Mouse (Mus musculus): ENCODE measurements at regions not wholly inside any gene's neighbourhood (a gene's known extent, or its start where the extent isn't known, plus 50 kb on each side); places are given as distances from the start of the nearest gene placed in this dataset.

GRCm38 (mm10) chr4:67899109-67899508, 1055.1 kb downstream of the Brinp1 start:
- 87% methylated on average over 1 of the region's 1 CpGs for WGBS
- no peak overlapping the region for H3K4me3 ChIP-seq
- no peaks in the 10 kb centered on the region for H3K27me3 ChIP-seq (replicated peaks; ENCODE audit: low read depth, poor library complexity, severe bottlenecking)
- no peak for DNase-seq (ENCODE audit: low spot score)
- no peaks in the 10 kb centered on the region for H3K9me3 ChIP-seq
- no peaks in the 10 kb centered on the region for H3K36me3 ChIP-seq (replicated peaks)
- H3K4me1 ChIP-seq, result no peaks in the 10 kb centered on the region
- H3K27ac ChIP-seq (replicated peaks), result no peak overlapping the region

DNA sequence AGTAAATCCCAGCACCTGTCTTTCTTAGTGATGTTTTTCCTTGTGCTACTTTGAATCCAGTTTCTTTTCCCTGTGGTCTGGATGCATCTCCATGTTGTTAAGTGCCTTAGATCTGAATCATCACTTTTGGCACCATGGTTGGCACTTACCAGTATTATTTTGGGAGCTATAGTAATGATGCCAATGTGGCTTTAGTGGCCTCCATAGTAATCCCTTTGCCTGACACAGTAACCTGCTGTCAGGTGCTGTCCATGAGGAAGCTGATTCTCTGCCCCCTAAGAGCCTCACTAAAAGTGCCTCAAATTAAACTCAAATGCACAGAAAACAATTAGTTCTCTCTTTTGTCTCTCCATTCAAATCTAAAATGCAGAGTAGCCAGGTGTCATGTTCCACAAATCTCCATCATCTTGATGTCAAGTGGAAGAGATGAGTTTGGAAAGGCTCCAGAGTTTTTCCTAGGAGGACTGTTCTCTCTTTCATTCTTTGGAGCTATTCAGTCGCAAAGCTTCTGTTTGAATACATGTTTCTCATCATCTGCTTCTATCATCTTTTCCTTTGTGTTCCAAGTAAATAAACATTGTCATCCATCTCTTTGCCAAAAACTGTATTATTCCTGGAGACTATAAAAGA, 1062.1 kb downstream of the Brinp1 start:
- H3K27ac ChIP-seq (replicated peaks), result no peak overlapping the region
- no peaks in the 10 kb centered on the region for H3K36me3 ChIP-seq (replicated peaks)
- WGBS, result 93% methylated on average over 1 of the region's 1 CpGs
- no peak for DNase-seq (ENCODE audit: low spot score)
- no peak overlapping the region for H3K4me3 ChIP-seq
- no peaks in the 10 kb centered on the region for H3K4me1 ChIP-seq
- no peaks in the 10 kb centered on the region for H3K9me3 ChIP-seq
- no peaks in the 10 kb centered on the region for H3K27me3 ChIP-seq (replicated peaks; ENCODE audit: low read depth, poor library complexity, severe bottlenecking)

GRCm38 (mm10) chr4:67887954-67888353, 1060.6 kb downstream of the Tlr4 start:
- Histone ChIP-seq H3K27me3 (replicated peaks; ENCODE audit: low read depth, poor library complexity, severe bottlenecking) (no peaks in the 10 kb centered on the region), H3K36me3 (replicated peaks) (no peaks in the 10 kb centered on the region), H3K4me1 (no peaks in the 10 kb centered on the region), H3K9me3 (no peaks in the 10 kb centered on the region), H3K27ac (replicated peaks) (no peak overlapping the region), H3K4me3 (no peak overlapping the region)
- no peak for DNase-seq (ENCODE audit: low spot score)

GRCm38 (mm10) chr4:67885204-67885603, 1057.8 kb downstream of the Tlr4 start:
- Histone ChIP-seq H3K4me3 (no peak overlapping the region), H3K9me3 (no peaks in the 10 kb centered on the region), H3K4me1 (no peaks in the 10 kb centered on the region), H3K36me3 (replicated peaks) (no peaks in the 10 kb centered on the region), H3K27me3 (replicated peaks; ENCODE audit: low read depth, poor library complexity, severe bottlenecking) (no peaks in the 10 kb centered on the region), H3K27ac (replicated peaks) (no peak overlapping the region)
- DNase-seq (ENCODE audit: low spot score), result no peak

DNA sequence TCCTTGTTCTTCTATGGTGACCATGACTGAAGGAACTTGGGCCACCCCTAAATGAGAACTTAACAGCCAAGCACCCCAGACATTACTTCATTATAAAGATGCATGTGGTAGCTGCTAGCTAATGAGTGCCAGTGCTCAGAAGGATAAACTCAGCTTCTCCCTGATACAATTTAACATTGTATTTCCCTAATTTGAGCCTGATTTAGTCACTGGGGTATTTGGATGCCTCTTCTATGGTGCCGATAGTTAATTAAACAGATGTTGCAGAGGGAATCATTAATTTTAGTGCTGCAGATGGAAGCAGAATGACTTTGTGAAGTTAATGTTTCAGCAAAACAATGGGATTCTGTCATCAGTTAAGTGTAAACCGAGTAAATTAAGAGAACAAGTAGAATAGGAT, 1034.8 kb downstream of the Tlr4 start:
- no peaks in the 10 kb centered on the region for H3K27me3 ChIP-seq (replicated peaks; ENCODE audit: low read depth, poor library complexity, severe bottlenecking)
- no peaks in the 10 kb centered on the region for H3K36me3 ChIP-seq (replicated peaks)
- no peak for DNase-seq (ENCODE audit: low spot score)
- no peaks in the 10 kb centered on the region for H3K9me3 ChIP-seq
- 80% methylated on average over 2 of the region's 2 CpGs for WGBS
- H3K27ac ChIP-seq (replicated peaks), result no peak overlapping the region
- H3K4me1 ChIP-seq, result no peaks in the 10 kb centered on the region
- H3K4me3 ChIP-seq, result no peak overlapping the region

DNA sequence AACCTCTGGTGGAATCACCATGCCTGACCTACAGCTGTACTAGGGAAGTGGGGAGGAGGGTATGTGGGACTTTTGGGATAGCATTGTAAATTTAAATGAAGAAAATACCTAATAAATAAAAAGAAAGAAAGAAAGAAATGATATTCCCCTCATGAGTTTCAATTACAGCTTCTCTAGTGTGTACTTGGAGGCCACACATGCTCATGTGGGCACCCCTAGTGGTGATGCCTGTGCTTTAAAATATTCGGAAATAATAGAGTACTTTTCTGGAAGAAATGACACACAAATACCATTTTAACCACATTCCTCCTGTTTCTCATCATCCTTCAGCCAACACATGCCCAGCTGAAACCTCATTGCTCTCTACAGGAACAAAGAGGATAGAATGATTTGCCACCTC, 1034.4 kb downstream of the Tlr4 start:
- no peak for DNase-seq (ENCODE audit: low spot score)
- H3K27me3 ChIP-seq (replicated peaks; ENCODE audit: low read depth, poor library complexity, severe bottlenecking), result no peaks in the 10 kb centered on the region
- H3K4me1 ChIP-seq, result no peaks in the 10 kb centered on the region
- no peaks in the 10 kb centered on the region for H3K9me3 ChIP-seq
- no peaks in the 10 kb centered on the region for H3K36me3 ChIP-seq (replicated peaks)
- no peak overlapping the region for H3K27ac ChIP-seq (replicated peaks)
- no peak overlapping the region for H3K4me3 ChIP-seq
- WGBS, result 87% methylated on average over 1 of the region's 1 CpGs

DNA sequence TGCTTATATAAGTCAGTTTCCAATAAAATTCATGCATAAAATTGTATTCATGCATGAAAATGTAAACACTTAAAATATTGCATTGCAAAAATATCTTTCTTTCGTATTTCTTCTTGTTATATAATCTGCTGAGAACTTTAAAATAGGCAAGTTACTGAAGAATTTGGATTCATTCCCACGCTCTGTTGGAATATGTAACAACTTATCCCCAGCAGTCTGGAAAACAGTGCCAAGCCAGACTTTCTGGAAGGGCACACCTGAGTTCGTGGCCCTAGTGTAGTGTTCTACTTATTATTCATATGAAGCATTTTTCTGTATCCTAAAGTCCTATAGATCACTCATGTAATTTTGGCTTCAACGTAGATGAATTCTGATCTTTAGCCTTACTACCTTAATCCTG, 1025.6 kb downstream of the Tlr4 start:
- H3K27ac ChIP-seq (replicated peaks), result no peak overlapping the region
- no peak for DNase-seq (ENCODE audit: low spot score)
- no peak overlapping the region for H3K4me3 ChIP-seq
- no peaks in the 10 kb centered on the region for H3K27me3 ChIP-seq (replicated peaks; ENCODE audit: low read depth, poor library complexity, severe bottlenecking)
- H3K4me1 ChIP-seq, result no peaks in the 10 kb centered on the region
- no peaks in the 10 kb centered on the region for H3K36me3 ChIP-seq (replicated peaks)
- H3K9me3 ChIP-seq, result no peaks in the 10 kb centered on the region
- 86% methylated on average over 4 of the region's 4 CpGs for WGBS

GRCm38 (mm10) chr4:67833397-67833796, 1006.0 kb downstream of the Tlr4 start:
- Histone ChIP-seq H3K27ac (replicated peaks) (no peak overlapping the region), H3K9me3 (no peaks in the 10 kb centered on the region), H3K36me3 (replicated peaks) (no peaks in the 10 kb centered on the region), H3K4me1 (no peaks in the 10 kb centered on the region), H3K4me3 (no peak overlapping the region), H3K27me3 (replicated peaks; ENCODE audit: low read depth, poor library complexity, severe bottlenecking) (no peaks in the 10 kb centered on the region)
- DNase-seq (ENCODE audit: low spot score), result no peak
- 85% methylated on average over 4 of the region's 4 CpGs for WGBS

DNA sequence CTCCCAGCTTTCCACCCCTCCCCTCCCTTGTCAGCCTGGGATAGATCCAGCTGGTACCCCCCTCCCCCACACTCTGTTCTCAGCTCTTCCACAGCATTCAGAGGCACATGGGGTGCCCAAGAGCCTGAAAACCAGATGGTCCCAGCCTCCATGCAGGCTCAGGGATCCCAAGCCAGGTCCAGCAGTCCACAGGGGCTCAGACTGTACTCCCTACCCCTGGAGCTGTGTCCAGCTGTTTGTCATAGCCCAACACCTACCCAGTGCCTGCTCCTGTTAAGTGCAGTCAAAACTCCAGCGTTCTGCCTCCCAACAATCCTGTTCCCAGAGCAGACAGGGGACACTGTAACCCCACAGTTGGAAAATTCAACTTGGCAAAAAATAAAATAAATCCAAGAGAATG, 998.1 kb downstream of the Tlr4 start:
- no peaks in the 10 kb centered on the region for H3K36me3 ChIP-seq (replicated peaks)
- DNase-seq (ENCODE audit: low spot score), result no peak
- H3K4me3 ChIP-seq, result no peak overlapping the region
- no peaks in the 10 kb centered on the region for H3K4me1 ChIP-seq
- H3K9me3 ChIP-seq, result no peaks in the 10 kb centered on the region
- no peak overlapping the region for H3K27ac ChIP-seq (replicated peaks)
- 53% methylated on average over 1 of the region's 1 CpGs for WGBS
- no peaks in the 10 kb centered on the region for H3K27me3 ChIP-seq (replicated peaks; ENCODE audit: low read depth, poor library complexity, severe bottlenecking)

- H3K4me3 ChIP-seq, result no peak overlapping the region
- WGBS, result 60% methylated on average over 1 of the region's 1 CpGs
- H3K27me3 ChIP-seq (replicated peaks; ENCODE audit: low read depth, poor library complexity, severe bottlenecking), result no peaks in the 10 kb centered on the region
- no peak overlapping the region for H3K27ac ChIP-seq (replicated peaks)
- no peaks in the 10 kb centered on the region for H3K36me3 ChIP-seq (replicated peaks)
- no peak for DNase-seq (ENCODE audit: low spot score)
- no peaks in the 10 kb centered on the region for H3K9me3 ChIP-seq
- H3K4me1 ChIP-seq, result no peaks in the 10 kb centered on the region
These were observed 968.7 kb downstream of the Tlr4 start for GRCm38 (mm10) chr4:67796050-67796449.
